ENCODE assay signal across 32 mouse cellular contexts in genomic region chr4:132718251-132718650, GRCm38 (mm10). TPM values are rescaled to one million over a fixed set of nuclear protein-coding genes. Genes with fewer than 3 reads are reported as not detected.
"Had no signal": no experiment of that assay in that cellular context is flagged by ENCODE, and none has a peak within 500 bp of the region (broad histone marks: within the 10 kb centered on the region; RNA-seq: fewer than 3 reads in every experiment).

No protein-coding gene starts in this region.

- H3K27ac ChIP-seq: left cerebral cortex, adult 2 months; limb, embryonic 10.5 days; limb, embryonic 12.5 days; limb, embryonic 13.5 days; limb, embryonic 15.5 days; liver, embryonic 12.5 days; liver, embryonic 13.5 days; liver, embryonic 14.5 days; liver, embryonic 15.5 days; lung, embryonic 15.5 days; macrophage; midbrain, embryonic 12.5 days; midbrain, embryonic 13.5 days; midbrain, embryonic 15.5 days; neural tube, embryonic 12.5 days had no signal

- H3K9me3 ChIP-seq: limb, embryonic 10.5 days; limb, embryonic 12.5 days; limb, embryonic 13.5 days; limb, embryonic 15.5 days; liver, embryonic 12.5 days; liver, embryonic 13.5 days; liver, embryonic 15.5 days; lung, embryonic 15.5 days; megakaryocyte, embryonic 14.5 days; midbrain, embryonic 12.5 days; midbrain, embryonic 13.5 days; midbrain, embryonic 15.5 days; neural tube, embryonic 12.5 days had no signal

- DNase-seq: left cerebral cortex, postnatal 4 days; liver; liver, embryonic 13.5 days; liver, postnatal 0 days; lung, adult 18-20 months; lung, adult 2 months; lung, embryonic 14.5 days; lung, postnatal 10 days; lung, postnatal 14 days; lung, postnatal 36 days; lung, postnatal 4 days; midbrain, embryonic 14.5 days had no signal

- ATAC-seq: liver, embryonic 12.5 days; liver, postnatal 0 days; lung, postnatal 0 days; midbrain, embryonic 13.5 days; midbrain, embryonic 15.5 days; midbrain, embryonic 16.5 days had no signal

- H3K9ac ChIP-seq: limb, embryonic 12.5 days; limb, embryonic 13.5 days; limb, embryonic 15.5 days; liver, embryonic 12.5 days; liver, embryonic 13.5 days; liver, embryonic 14.5 days; liver, embryonic 15.5 days; liver, postnatal 0 days; lung, embryonic 14.5 days; lung, embryonic 15.5 days; midbrain, embryonic 12.5 days; midbrain, embryonic 13.5 days; midbrain, embryonic 15.5 days; neural tube, embryonic 12.5 days had no signal

- H3K4me2 ChIP-seq: limb, embryonic 12.5 days; limb, embryonic 13.5 days; limb, embryonic 15.5 days; liver, embryonic 11.5 days; liver, embryonic 12.5 days; liver, embryonic 13.5 days; liver, embryonic 15.5 days; lung, embryonic 14.5 days; lung, embryonic 15.5 days; midbrain, embryonic 12.5 days; midbrain, embryonic 13.5 days; midbrain, embryonic 15.5 days; neural tube, embryonic 12.5 days had no signal

- H3K4me1 ChIP-seq: limb, embryonic 10.5 days; limb, embryonic 12.5 days; limb, embryonic 13.5 days; limb, embryonic 15.5 days; liver, embryonic 12.5 days; liver, embryonic 13.5 days; liver, embryonic 15.5 days; lung, embryonic 15.5 days; megakaryocyte, embryonic 14.5 days; midbrain, embryonic 12.5 days; midbrain, embryonic 13.5 days; midbrain, embryonic 15.5 days; neural tube, embryonic 12.5 days had no signal

- H3K4me3 ChIP-seq: left cerebral cortex, adult 2 months; limb, embryonic 10.5 days; limb, embryonic 12.5 days; limb, embryonic 13.5 days; limb, embryonic 15.5 days; liver, embryonic 12.5 days; liver, embryonic 13.5 days; liver, embryonic 15.5 days; lung, embryonic 15.5 days; megakaryocyte, embryonic 14.5 days; midbrain, embryonic 12.5 days; midbrain, embryonic 13.5 days; midbrain, embryonic 15.5 days; myocyte; neural tube, embryonic 12.5 days had no signal

- H3K27me3 ChIP-seq: limb, embryonic 12.5 days; limb, embryonic 13.5 days; limb, embryonic 15.5 days; liver, embryonic 12.5 days; liver, embryonic 13.5 days; liver, embryonic 15.5 days; lung, embryonic 15.5 days; megakaryocyte, embryonic 14.5 days; midbrain, embryonic 12.5 days; midbrain, embryonic 13.5 days; midbrain, embryonic 15.5 days; neural tube, embryonic 12.5 days had no signal

RNA-seq across cellular contexts. Expression of gene Smpdl3b, which starts 38.8 kb away (rescaled TPM):
- total RNA-seq: megakaryocyte-erythroid progenitor cell, adult 5-6 weeks had no signal
